Mouse (Mus musculus) macrophage (primary cell): ENCODE data around the gene Tmem243. TPM values are rescaled to one million over a fixed set of nuclear protein-coding genes. Genes with fewer than 3 reads are reported as not detected.

Experiments used
- H3K27ac ChIP-seq: fragments of 350-480 bp; formaldehyde crosslinking; 2 replicates; pipeline ENCODE4 v1.9.0; 2021
- H3K36me3 ChIP-seq: fragments of 350-480 bp; formaldehyde crosslinking; 2 replicates; pipeline ENCODE4 v1.9.0; 2021; ENCODE audit errors: inconsistent target
- H3K4me3 ChIP-seq: fragments of 350-480 bp; formaldehyde crosslinking; 2 replicates; pipeline ENCODE4 v1.9.0; 2021; ENCODE audit errors: inconsistent target
- H3K79me2 ChIP-seq: fragments of 350-480 bp; formaldehyde crosslinking; 2 replicates; pipeline ENCODE4 v1.9.0; 2021; ENCODE audit errors: inconsistent target
- WGBS: methylation state at CpG from one replicate; pipeline ENCODE4 v1.1.7; 2026; ENCODE audit warnings: inconsistent platforms; ENCODE audit not compliant: missing documents; 5-methylcytosine and 5-hydroxymethylcytosine counted together
- polyA plus RNA-seq: library from polyadenylated mRNA; stranded (reverse); fragments of 250-400 nt; gene quantifications from 3 replicates; pipeline ENCODE4 v1.2.4, GENCODE M21; 2018; ENCODE audit warnings: inconsistent platforms

The Tmem243 gene
- polyA plus RNA-seq, 1 experiment from 2014 or later, result 44.4 TPM

DNA sequence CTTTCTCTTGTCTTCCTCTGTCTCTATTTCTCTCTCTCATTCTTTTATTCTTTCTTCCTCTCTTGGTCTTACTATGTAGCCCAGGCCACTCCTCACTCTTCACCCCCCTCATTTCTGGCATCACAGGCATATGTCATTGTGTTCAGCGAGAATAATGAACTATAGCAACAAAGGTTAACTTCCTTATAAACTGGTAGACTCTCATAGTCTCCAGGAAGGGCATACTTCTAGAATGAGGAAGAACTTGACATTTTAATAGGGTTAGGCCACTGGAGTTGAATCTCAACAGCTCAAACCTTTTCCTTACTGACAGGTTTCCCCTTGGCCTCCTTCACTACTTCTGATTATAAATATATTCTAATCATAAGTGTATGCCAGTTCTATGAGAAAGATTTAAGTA lies 86.0 kb downstream of the Tmem243 start:
- no peaks in the 10 kb centered on the region for H3K79me2 ChIP-seq
- WGBS, result 31% methylated on average over 1 of the region's 1 CpGs
- no peak overlapping the region for H3K4me3 ChIP-seq
- H3K27ac ChIP-seq, result no peak overlapping the region
- H3K36me3 ChIP-seq, result no peaks in the 10 kb centered on the region

Other genes with a start within 250 kb of the Tmem243 start
- 9.0 to 17.9 TPM (median 9.4 TPM) in 3 replicates for gene Abcb4, start 207.0 kb upstream of the Tmem243 start, polyA plus RNA-seq
- 25.7 to 32.6 TPM (median 28.5 TPM) in 3 replicates for gene Crot, start 103.3 kb upstream of the Tmem243 start, polyA plus RNA-seq
- gene Dmtf1, start 61.1 kb downstream of the Tmem243 start, polyA plus RNA-seq, result 14.0 to 20.3 TPM (median 17.0 TPM) in 3 replicates
- 0.21 to 0.53 TPM (median 0.40 TPM) in 3 replicates for gene 9330182L06Rik, start 165.4 kb downstream of the Tmem243 start, polyA plus RNA-seq